Mouse (Mus musculus): ENCODE measurements around the gene Map2k4. TPM values are rescaled to one million over a fixed set of nuclear protein-coding genes. Genes with fewer than 3 reads are reported as not detected.

Gene Map2k4
- polyA plus RNA-seq, 1 experiment from 2014 or later: 109 TPM

DNA sequence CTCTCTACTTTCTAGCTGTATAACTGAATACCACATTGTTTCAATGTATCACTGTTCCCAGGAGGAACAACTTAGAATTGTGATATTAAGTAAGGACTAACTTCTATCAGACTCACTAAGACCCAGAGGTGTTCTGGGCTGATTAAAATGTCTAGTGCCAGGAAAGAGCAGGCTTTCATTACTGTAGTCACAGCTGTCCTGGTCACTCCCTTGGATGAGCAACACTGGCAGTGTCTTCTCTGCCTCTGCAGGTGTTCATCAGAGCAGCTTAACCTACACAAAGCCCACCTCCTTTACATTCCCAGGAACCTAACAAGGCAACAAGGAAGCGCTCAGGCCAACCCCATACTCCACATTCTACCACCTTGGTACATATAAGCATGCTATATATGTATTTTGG lies 8.5 kb downstream of the Map2k4 start:
- WGBS: 90% methylated on average over 1 of the region's 1 CpGs
- H3K27ac ChIP-seq (ENCODE audit: low read length): no peak overlapping the region
- H3K4me3 ChIP-seq (ENCODE audit: low read depth, low read length): no peak overlapping the region
- H3K27me3 ChIP-seq (ENCODE audit: control insufficient read depth, insufficient read depth, low read depth, low read length): no peaks in the 10 kb centered on the region
- H3K4me2 ChIP-seq (ENCODE audit: low read length): no peak overlapping the region
- no peaks in the 10 kb centered on the region; the same call in 1 of the 2 replicates for H3K4me1 ChIP-seq (ENCODE audit: control insufficient read depth, insufficient read depth, low read length)
- no peaks in the 10 kb centered on the region for H3K9me3 ChIP-seq (replicated peaks; ENCODE audit: control insufficient read depth, low read length, poor library complexity, severe bottlenecking)
- H3K36me3 ChIP-seq (ENCODE audit: control insufficient read depth, insufficient read depth, low read length): peaks cover 8% of the 10 kb centered on the region
- H3K9ac ChIP-seq (ENCODE audit: low read depth, low read length): no peak overlapping the region
- no peak for ATAC-seq

GRCm38 (mm10) chr11:65779066-65779465 lies 9.0 kb downstream of the Map2k4 start:
- Histone ChIP-seq H3K27me3 (ENCODE audit: control insufficient read depth, insufficient read depth, low read depth, low read length) (no peaks in the 10 kb centered on the region), H3K36me3 (ENCODE audit: control insufficient read depth, insufficient read depth, low read length) (peaks cover 8% of the 10 kb centered on the region), H3K9me3 (replicated peaks; ENCODE audit: control insufficient read depth, low read length, poor library complexity, severe bottlenecking) (no peaks in the 10 kb centered on the region), H3K4me2 (ENCODE audit: low read length) (no peak overlapping the region), H3K4me3 (ENCODE audit: low read depth, low read length) (no peak overlapping the region), H3K4me1 (ENCODE audit: control insufficient read depth, insufficient read depth, low read length) (no peaks in the 10 kb centered on the region), H3K27ac (ENCODE audit: low read length) (no peak overlapping the region), H3K9ac (ENCODE audit: low read depth, low read length) (no peak overlapping the region)
- ATAC-seq: no peak
- 91% methylated on average over 1 of the region's 1 CpGs for WGBS

- no peak overlapping the region for H3K9ac ChIP-seq (ENCODE audit: low read depth, low read length)
- ATAC-seq: no peak
- peaks cover 3% of the 10 kb centered on the region; the same call in 1 of the 2 replicates for H3K4me1 ChIP-seq (ENCODE audit: control insufficient read depth, insufficient read depth, low read length)
- peaks cover 8% of the 10 kb centered on the region for H3K36me3 ChIP-seq (ENCODE audit: control insufficient read depth, insufficient read depth, low read length)
- H3K4me2 ChIP-seq (ENCODE audit: low read length): no peak overlapping the region
- H3K4me3 ChIP-seq (ENCODE audit: low read depth, low read length): no peak overlapping the region
- no peak overlapping the region for H3K27ac ChIP-seq (ENCODE audit: low read length)
- WGBS: 85% methylated on average over 5 of the region's 5 CpGs
- no peaks in the 10 kb centered on the region for H3K9me3 ChIP-seq (replicated peaks; ENCODE audit: control insufficient read depth, low read length, poor library complexity, severe bottlenecking)
- H3K27me3 ChIP-seq (ENCODE audit: control insufficient read depth, insufficient read depth, low read depth, low read length): no peaks in the 10 kb centered on the region
These were observed 10.3 kb downstream of the Map2k4 start for GRCm38 (mm10) chr11:65777810-65778209.

- H3K4me3 ChIP-seq (ENCODE audit: low read depth, low read length): no peak overlapping the region
- no peaks in the 10 kb centered on the region for H3K27me3 ChIP-seq (ENCODE audit: control insufficient read depth, insufficient read depth, low read depth, low read length)
- no peaks in the 10 kb centered on the region for H3K9me3 ChIP-seq (replicated peaks; ENCODE audit: control insufficient read depth, low read length, poor library complexity, severe bottlenecking)
- H3K27ac ChIP-seq (ENCODE audit: low read length): no peak overlapping the region
- peaks cover 8% of the 10 kb centered on the region for H3K36me3 ChIP-seq (ENCODE audit: control insufficient read depth, insufficient read depth, low read length)
- 62% methylated on average over 2 of the region's 2 CpGs for WGBS
- no peak overlapping the region for H3K4me2 ChIP-seq (ENCODE audit: low read length)
- no peak overlapping the region for H3K9ac ChIP-seq (ENCODE audit: low read depth, low read length)
- peaks cover 3% of the 10 kb centered on the region; the same call in 1 of the 2 replicates for H3K4me1 ChIP-seq (ENCODE audit: control insufficient read depth, insufficient read depth, low read length)
- no peak for ATAC-seq
These were observed 11.0 kb downstream of the Map2k4 start for GRCm38 (mm10) chr11:65776906-65777611.

DNA sequence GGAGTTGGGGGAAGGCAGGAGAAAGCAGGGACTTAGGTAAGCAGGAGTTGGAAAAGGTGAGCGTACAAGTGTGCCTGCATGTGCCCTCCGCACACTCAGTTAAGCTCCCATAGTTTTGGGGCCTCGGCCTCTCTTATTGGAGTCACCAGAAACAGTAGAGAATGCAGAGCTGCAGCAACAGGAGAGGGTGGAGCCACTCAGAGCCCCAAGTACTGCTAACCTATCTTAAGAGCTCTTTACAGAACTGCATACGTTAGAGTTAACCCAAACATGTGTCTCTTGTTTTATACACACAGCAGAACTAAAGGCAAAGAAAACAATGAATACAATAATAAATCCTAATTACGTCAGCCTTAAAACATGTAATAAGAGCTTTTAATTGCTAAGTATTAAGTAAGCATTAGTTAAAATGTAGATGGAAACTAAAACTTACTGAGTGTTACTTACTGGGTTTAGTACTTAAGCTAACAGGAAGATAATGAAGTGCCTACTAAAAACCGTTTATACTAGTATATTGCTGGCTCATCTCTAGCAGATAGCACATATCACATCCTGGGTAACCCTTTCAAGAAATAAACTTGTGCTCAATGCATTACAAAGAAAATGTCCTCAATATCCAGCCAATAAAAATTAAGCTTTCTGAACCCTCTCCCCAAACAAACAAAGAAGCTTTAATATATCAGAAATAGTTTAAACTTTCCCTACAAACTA lies 14.0 kb downstream of the Map2k4 start:
- WGBS: 77% methylated on average over 6 of the region's 6 CpGs
- no peak overlapping the region for H3K4me2 ChIP-seq (ENCODE audit: low read length)
- peaks cover 6% of the 10 kb centered on the region for H3K4me1 ChIP-seq (ENCODE audit: control insufficient read depth, insufficient read depth, low read length)
- no peaks in the 10 kb centered on the region for H3K27me3 ChIP-seq (ENCODE audit: control insufficient read depth, insufficient read depth, low read depth, low read length)
- H3K9ac ChIP-seq (ENCODE audit: low read depth, low read length): no peak overlapping the region
- no peaks in the 10 kb centered on the region for H3K9me3 ChIP-seq (replicated peaks; ENCODE audit: control insufficient read depth, low read length, poor library complexity, severe bottlenecking)
- no peak overlapping the region for H3K27ac ChIP-seq (ENCODE audit: low read length)
- no peak for ATAC-seq
- no peaks in the 10 kb centered on the region for H3K36me3 ChIP-seq (ENCODE audit: control insufficient read depth, insufficient read depth, low read length)
- H3K4me3 ChIP-seq (ENCODE audit: low read depth, low read length): no peak overlapping the region

DNA sequence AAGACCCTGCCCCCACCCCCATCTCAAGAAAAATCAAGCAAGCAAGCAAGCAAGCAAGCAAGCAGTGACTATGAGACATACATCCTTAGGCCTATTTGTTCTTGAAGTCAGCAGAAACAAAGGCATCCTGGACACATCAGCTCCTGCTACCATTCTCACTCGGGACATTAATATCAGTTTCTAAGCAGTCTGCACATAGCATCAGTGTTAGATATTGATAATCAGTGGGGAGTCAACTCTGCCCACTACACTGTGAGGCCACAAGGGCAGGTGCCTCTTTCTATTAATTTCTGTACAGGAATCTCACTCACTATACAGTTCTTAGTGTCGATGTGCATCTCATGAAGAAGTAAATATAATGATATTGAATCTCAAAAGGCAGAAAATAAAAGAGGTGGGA lies 14.6 kb downstream of the Map2k4 start:
- no peak overlapping the region for H3K9ac ChIP-seq (ENCODE audit: low read depth, low read length)
- H3K4me3 ChIP-seq (ENCODE audit: low read depth, low read length): no peak overlapping the region
- no peak overlapping the region for H3K4me2 ChIP-seq (ENCODE audit: low read length)
- WGBS: 82% methylated on average over 2 of the region's 2 CpGs
- peaks cover 10% of the 10 kb centered on the region for H3K4me1 ChIP-seq (ENCODE audit: control insufficient read depth, insufficient read depth, low read length)
- H3K27me3 ChIP-seq (ENCODE audit: control insufficient read depth, insufficient read depth, low read depth, low read length): no peaks in the 10 kb centered on the region
- ATAC-seq: no peak
- H3K9me3 ChIP-seq (replicated peaks; ENCODE audit: control insufficient read depth, low read length, poor library complexity, severe bottlenecking): no peaks in the 10 kb centered on the region
- no peak overlapping the region for H3K27ac ChIP-seq (ENCODE audit: low read length)
- H3K36me3 ChIP-seq (ENCODE audit: control insufficient read depth, insufficient read depth, low read length): no peaks in the 10 kb centered on the region

DNA sequence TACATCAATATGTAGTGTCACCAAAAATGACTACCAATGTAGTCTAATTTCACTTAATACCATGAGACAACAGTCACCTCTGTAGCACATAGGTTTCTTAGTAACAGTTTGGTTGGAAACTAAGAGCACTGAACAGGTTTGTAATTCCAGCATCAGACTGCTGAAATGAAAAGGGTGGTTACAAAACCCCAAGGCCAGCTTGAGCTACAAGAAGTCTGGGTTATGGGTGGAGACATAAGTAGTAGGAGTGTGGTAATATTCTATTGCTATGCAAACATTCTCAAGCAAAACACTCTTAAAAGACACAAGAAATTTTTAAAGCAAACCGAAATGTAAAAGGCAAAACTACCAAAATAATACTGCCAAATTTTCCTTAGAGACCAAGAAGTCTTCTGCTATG lies 16.6 kb downstream of the Map2k4 start:
- Histone ChIP-seq H3K9ac (ENCODE audit: low read depth, low read length) (no peak overlapping the region), H3K36me3 (ENCODE audit: control insufficient read depth, insufficient read depth, low read length) (no peaks in the 10 kb centered on the region), H3K4me1 (ENCODE audit: control insufficient read depth, insufficient read depth, low read length) (peaks cover 13% of the 10 kb centered on the region), H3K4me2 (ENCODE audit: low read length) (no peak overlapping the region), H3K9me3 (replicated peaks; ENCODE audit: control insufficient read depth, low read length, poor library complexity, severe bottlenecking) (no peaks in the 10 kb centered on the region), H3K27ac (ENCODE audit: low read length) (no peak overlapping the region), H3K4me3 (ENCODE audit: low read depth, low read length) (no peak overlapping the region), H3K27me3 (ENCODE audit: control insufficient read depth, insufficient read depth, low read depth, low read length) (no peaks in the 10 kb centered on the region)
- ATAC-seq: no peak
- WGBS: 98% methylated on average over 1 of the region's 1 CpGs

GRCm38 (mm10) chr11:65769990-65770389 lies 18.1 kb downstream of the Map2k4 start:
- Histone ChIP-seq H3K27ac (ENCODE audit: low read length) (no peak overlapping the region), H3K9me3 (replicated peaks; ENCODE audit: control insufficient read depth, low read length, poor library complexity, severe bottlenecking) (no peaks in the 10 kb centered on the region), H3K4me1 (ENCODE audit: control insufficient read depth, insufficient read depth, low read length) (peaks cover 13% of the 10 kb centered on the region), H3K36me3 (ENCODE audit: control insufficient read depth, insufficient read depth, low read length) (no peaks in the 10 kb centered on the region), H3K27me3 (ENCODE audit: control insufficient read depth, insufficient read depth, low read depth, low read length) (no peaks in the 10 kb centered on the region), H3K4me3 (ENCODE audit: low read depth, low read length) (no peak overlapping the region), H3K9ac (ENCODE audit: low read depth, low read length) (no peak overlapping the region), H3K4me2 (ENCODE audit: low read length) (no peak overlapping the region)
- 73% methylated on average over 5 of the region's 5 CpGs for WGBS
- ATAC-seq: no peak

GRCm38 (mm10) chr11:65768445-65768844 lies 19.7 kb downstream of the Map2k4 start:
- Histone ChIP-seq H3K27me3 (ENCODE audit: control insufficient read depth, insufficient read depth, low read depth, low read length) (no peaks in the 10 kb centered on the region), H3K9ac (ENCODE audit: low read depth, low read length) (no peak overlapping the region), H3K9me3 (replicated peaks; ENCODE audit: control insufficient read depth, low read length, poor library complexity, severe bottlenecking) (no peaks in the 10 kb centered on the region), H3K36me3 (ENCODE audit: control insufficient read depth, insufficient read depth, low read length) (no peaks in the 10 kb centered on the region), H3K4me3 (ENCODE audit: low read depth, low read length) (no peak overlapping the region), H3K27ac (ENCODE audit: low read length) (no peak overlapping the region), H3K4me1 (ENCODE audit: control insufficient read depth, insufficient read depth, low read length) (peaks cover 10% of the 10 kb centered on the region), H3K4me2 (ENCODE audit: low read length) (no peak overlapping the region)
- no peak for ATAC-seq
